Mouse (Mus musculus): ENCODE measurements around the gene Foxn3. TPM values are rescaled to one million over a fixed set of nuclear protein-coding genes. Genes with fewer than 3 reads are reported as not detected.

Gene Foxn3
- polyA plus RNA-seq, 1 experiment from 2014 or later: 110 TPM

DNA sequence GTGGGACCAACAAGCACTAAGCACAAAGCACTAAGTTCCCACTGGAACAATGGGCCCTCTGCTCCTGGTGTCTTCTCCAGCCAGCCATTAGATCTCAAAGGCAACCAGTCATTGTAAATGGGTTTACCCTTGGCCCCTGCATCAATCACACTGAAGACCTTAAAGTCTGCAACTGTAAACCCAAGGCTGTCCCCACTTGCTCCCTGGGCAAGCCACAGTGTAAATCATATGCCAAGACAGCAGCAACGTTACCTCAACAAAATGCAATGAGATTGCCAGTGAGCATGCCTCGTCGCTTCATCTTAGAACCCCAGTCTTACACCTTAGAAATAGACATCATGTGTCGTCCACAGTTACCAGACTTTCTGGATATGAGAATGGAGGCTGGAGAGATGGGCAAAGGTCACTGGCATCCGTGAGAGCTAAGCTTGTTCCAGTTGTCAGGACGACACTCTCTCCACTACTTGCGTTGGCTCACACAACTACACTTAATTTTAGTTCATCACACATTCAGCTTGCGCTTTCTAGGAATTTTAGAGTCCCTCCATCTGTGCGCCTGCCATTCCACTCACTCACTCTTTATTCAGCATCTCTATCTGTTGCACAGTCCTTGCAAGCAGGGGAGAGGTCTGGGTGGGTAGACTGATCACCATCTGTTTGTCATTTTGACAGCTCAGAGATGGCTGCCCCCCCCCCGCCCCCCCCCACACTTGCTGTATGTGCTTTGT, 89.8 kb downstream of the Foxn3 start:
- no peak overlapping the region for H3K9ac ChIP-seq
- no peak overlapping the region for H3K4me2 ChIP-seq
- H3K27ac ChIP-seq: no peak overlapping the region
- no peak for ATAC-seq (ENCODE audit: insufficient number of reproducible peaks, low FRiP score, low TSS enrichment, low read depth)
- peaks cover 8% of the 10 kb centered on the region for H3K4me1 ChIP-seq
- no peak overlapping the region for H3K4me3 ChIP-seq
- H3K9me3 ChIP-seq: no peaks in the 10 kb centered on the region
- 73% methylated on average over 10 of the region's 10 CpGs for WGBS
- no peaks in the 10 kb centered on the region for H3K27me3 ChIP-seq
- H3K36me3 ChIP-seq: no peaks in the 10 kb centered on the region

DNA sequence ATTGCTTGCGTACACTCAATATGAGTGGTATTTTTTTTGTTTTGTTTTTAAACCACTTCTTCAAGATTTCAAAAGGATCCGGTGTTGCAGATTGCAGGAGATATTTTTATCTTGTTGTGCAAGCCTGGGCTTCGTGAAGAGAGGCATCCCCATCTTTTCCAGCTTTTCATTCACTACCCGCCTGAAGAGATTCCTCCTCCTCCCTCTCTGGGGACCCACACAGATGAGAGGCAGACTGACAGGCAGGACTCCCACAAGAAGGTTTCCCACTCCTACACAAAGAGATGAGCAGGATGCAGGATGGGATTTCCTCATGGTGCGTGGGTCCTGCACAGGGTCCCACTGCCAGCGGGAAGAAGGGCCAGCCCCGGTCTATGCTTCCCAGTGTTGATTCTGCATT, 92.0 kb downstream of the Foxn3 start:
- Histone ChIP-seq H3K27ac (no peak overlapping the region), H3K27me3 (no peaks in the 10 kb centered on the region), H3K4me3 (no peak overlapping the region), H3K9me3 (no peaks in the 10 kb centered on the region), H3K4me1 (peaks cover 21% of the 10 kb centered on the region), H3K36me3 (no peaks in the 10 kb centered on the region), H3K9ac (no peak overlapping the region), H3K4me2 (no peak overlapping the region)
- ATAC-seq (ENCODE audit: insufficient number of reproducible peaks, low FRiP score, low TSS enrichment, low read depth): no peak
- WGBS: 87% methylated on average over 7 of the region's 7 CpGs

- Histone ChIP-seq H3K27ac (peak overlapping the region; percentile 47; the same call in 1 of the 2 replicates), H3K9me3 (no peaks in the 10 kb centered on the region), H3K36me3 (no peaks in the 10 kb centered on the region), H3K4me1 (peaks cover 18% of the 10 kb centered on the region), H3K27me3 (no peaks in the 10 kb centered on the region), H3K4me2 (peak overlapping the region; percentile 8; the same call in 1 of the 2 replicates), H3K4me3 (no peak overlapping the region), H3K9ac (no peak overlapping the region)
- ATAC-seq (ENCODE audit: insufficient number of reproducible peaks, low FRiP score, low TSS enrichment, low read depth): peak; percentile 71; the same call in 1 of the 2 replicates
- WGBS: 49% methylated on average over 15 of the region's 15 CpGs
These were observed 95.5 kb downstream of the Foxn3 start for GRCm38 (mm10) chr12:99467884-99468311.

- no peak for ATAC-seq (ENCODE audit: insufficient number of reproducible peaks, low FRiP score, low TSS enrichment, low read depth)
- Histone ChIP-seq H3K27me3 (no peaks in the 10 kb centered on the region), H3K36me3 (no peaks in the 10 kb centered on the region), H3K4me2 (peak overlapping the region; percentile 8; the same call in 1 of the 2 replicates), H3K9ac (no peak overlapping the region), H3K27ac (peak overlapping the region; percentile 47; the same call in 1 of the 2 replicates), H3K9me3 (no peaks in the 10 kb centered on the region), H3K4me1 (peaks cover 18% of the 10 kb centered on the region), H3K4me3 (no peak overlapping the region)
- 65% methylated on average over 12 of the region's 12 CpGs for WGBS
These were observed 96.0 kb downstream of the Foxn3 start for GRCm38 (mm10) chr12:99467256-99467883.

- no peaks in the 10 kb centered on the region for H3K27me3 ChIP-seq
- WGBS: 86% methylated on average over 5 of the region's 5 CpGs
- H3K27ac ChIP-seq: no peak overlapping the region
- H3K9me3 ChIP-seq: no peaks in the 10 kb centered on the region
- H3K36me3 ChIP-seq: no peaks in the 10 kb centered on the region
- H3K4me3 ChIP-seq: no peak overlapping the region
- no peak overlapping the region for H3K4me2 ChIP-seq
- no peak for ATAC-seq (ENCODE audit: insufficient number of reproducible peaks, low FRiP score, low TSS enrichment, low read depth)
- no peak overlapping the region for H3K9ac ChIP-seq
- peaks cover 18% of the 10 kb centered on the region for H3K4me1 ChIP-seq
These were observed 97.0 kb downstream of the Foxn3 start for GRCm38 (mm10) chr12:99466426-99466825.

DNA sequence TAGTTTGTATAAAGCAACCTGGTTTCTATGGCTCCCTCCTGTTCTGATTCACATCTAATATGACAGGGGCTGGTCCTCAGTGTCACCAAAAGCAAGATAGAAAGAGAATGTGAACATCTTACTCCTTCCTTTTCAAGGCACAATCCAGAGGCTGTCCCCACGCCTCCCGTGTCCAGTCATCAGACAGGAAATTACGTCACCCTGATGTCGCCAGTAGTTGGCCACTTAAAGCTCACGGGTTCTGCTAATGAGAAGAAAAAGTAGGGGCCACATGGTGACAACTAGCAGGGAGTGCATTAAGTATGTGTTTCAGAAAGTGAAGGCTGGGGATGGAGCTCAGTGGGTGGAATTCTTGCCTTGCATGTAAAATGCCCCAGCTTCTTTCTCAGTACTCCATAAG, 99.1 kb downstream of the Foxn3 start:
- Histone ChIP-seq H3K36me3 (no peaks in the 10 kb centered on the region), H3K27ac (no peak overlapping the region), H3K4me3 (no peak overlapping the region), H3K4me2 (no peak overlapping the region), H3K4me1 (peaks cover 18% of the 10 kb centered on the region), H3K27me3 (no peaks in the 10 kb centered on the region), H3K9ac (no peak overlapping the region), H3K9me3 (no peaks in the 10 kb centered on the region)
- no peak for ATAC-seq (ENCODE audit: insufficient number of reproducible peaks, low FRiP score, low TSS enrichment, low read depth)
- WGBS: 56% methylated on average over 5 of the region's 5 CpGs

- Histone ChIP-seq H3K27ac (no peak overlapping the region), H3K9ac (no peak overlapping the region), H3K4me3 (no peak overlapping the region), H3K36me3 (no peaks in the 10 kb centered on the region), H3K4me2 (no peak overlapping the region), H3K9me3 (no peaks in the 10 kb centered on the region), H3K4me1 (peaks cover 6% of the 10 kb centered on the region), H3K27me3 (no peaks in the 10 kb centered on the region)
- no peak for ATAC-seq (ENCODE audit: insufficient number of reproducible peaks, low FRiP score, low TSS enrichment, low read depth)
- 93% methylated on average over 1 of the region's 1 CpGs for WGBS
These were observed 100.5 kb downstream of the Foxn3 start for GRCm38 (mm10) chr12:99462846-99463245.

DNA sequence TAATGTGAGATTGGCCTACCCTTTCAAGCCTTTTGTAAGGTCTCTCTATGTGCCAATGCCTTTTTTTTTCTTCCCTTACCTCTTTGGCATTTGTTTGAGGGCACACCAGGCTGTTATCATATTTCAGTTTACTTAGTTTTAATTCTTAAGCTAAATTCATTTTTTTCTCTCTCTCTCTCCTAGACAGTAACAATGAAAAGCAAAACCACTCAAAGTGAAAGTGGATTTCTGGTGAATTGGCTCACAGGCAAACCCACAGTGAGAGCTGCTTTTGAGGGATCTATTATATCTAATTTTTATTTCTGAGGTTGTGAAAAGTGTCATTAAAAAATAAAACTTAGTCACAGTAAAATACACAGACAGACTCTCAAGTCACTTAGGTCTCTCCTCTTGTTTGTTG, 101.1 kb downstream of the Foxn3 start:
- Histone ChIP-seq H3K4me3 (no peak overlapping the region), H3K27me3 (no peaks in the 10 kb centered on the region), H3K27ac (no peak overlapping the region), H3K4me2 (no peak overlapping the region), H3K4me1 (peaks cover under 1% of the 10 kb centered on the region), H3K36me3 (no peaks in the 10 kb centered on the region), H3K9ac (no peak overlapping the region), H3K9me3 (no peaks in the 10 kb centered on the region)
- no peak for ATAC-seq (ENCODE audit: insufficient number of reproducible peaks, low FRiP score, low TSS enrichment, low read depth)

DNA sequence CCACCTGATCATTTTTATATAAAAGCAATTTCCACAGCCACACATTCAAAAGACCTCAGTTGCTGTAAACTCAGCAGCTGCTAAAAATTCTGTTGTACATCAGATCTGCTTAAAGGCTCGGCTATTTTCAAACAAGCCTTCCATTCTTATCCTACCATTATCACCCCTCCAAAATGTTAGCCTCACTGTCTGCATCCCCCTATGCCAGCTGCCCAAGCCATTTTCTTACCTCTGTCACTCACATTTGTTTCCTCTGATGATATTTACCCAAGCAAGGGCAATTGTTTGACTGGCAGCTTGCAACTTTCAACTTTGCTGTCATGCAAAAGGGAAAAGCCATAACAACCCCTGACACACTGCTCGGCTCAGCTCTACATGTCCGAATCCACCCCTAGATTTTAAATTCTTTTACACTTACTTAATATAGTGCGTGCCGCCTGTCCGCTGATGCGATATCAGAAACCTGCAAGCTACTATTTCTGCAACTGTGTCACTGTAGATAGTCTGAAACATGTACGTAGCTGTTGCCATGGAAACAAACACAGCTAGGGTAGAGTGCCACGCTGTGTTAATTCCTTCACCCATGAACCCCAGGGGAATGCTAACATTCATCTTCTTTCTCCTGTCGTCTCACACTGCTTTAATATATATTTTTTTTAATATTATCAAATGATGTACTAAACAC, 105.7 kb downstream of the Foxn3 start:
- Histone ChIP-seq H3K9me3 (no peaks in the 10 kb centered on the region), H3K4me2 (no peak overlapping the region), H3K9ac (no peak overlapping the region), H3K36me3 (no peaks in the 10 kb centered on the region), H3K27ac (no peak overlapping the region), H3K4me3 (no peak overlapping the region), H3K4me1 (peaks cover 5% of the 10 kb centered on the region; the same call in 1 of the 2 replicates), H3K27me3 (no peaks in the 10 kb centered on the region)
- WGBS: 66% methylated on average over 10 of the region's 10 CpGs
- no peak for ATAC-seq (ENCODE audit: insufficient number of reproducible peaks, low FRiP score, low TSS enrichment, low read depth)

DNA sequence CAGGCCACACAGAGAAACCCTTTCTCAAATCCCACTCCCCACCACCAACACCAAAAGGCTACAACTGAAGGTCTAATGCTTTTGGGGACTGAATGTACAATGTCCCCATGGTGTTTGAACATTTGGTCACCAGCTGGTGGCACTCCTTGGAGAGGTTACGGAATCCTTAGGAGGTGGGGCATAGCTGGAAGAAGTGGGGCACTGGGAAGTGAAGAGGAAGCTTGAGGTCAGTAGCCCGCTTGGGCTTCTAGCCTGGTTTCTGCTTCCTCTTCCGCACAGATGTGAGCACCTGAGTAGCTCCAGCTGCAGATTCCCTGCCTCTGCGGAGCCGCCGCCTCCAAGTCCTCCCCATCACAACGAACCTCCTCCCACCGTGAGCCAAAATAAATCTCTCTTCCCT, 107.8 kb downstream of the Foxn3 start:
- ATAC-seq (ENCODE audit: insufficient number of reproducible peaks, low FRiP score, low TSS enrichment, low read depth): no peak
- Histone ChIP-seq H3K27me3 (no peaks in the 10 kb centered on the region), H3K4me1 (peaks cover 5% of the 10 kb centered on the region; the same call in 1 of the 2 replicates), H3K4me3 (no peak overlapping the region), H3K36me3 (no peaks in the 10 kb centered on the region), H3K9ac (no peak overlapping the region), H3K4me2 (no peak overlapping the region), H3K27ac (no peak overlapping the region), H3K9me3 (no peaks in the 10 kb centered on the region)
- WGBS: 92% methylated on average over 8 of the region's 8 CpGs

DNA sequence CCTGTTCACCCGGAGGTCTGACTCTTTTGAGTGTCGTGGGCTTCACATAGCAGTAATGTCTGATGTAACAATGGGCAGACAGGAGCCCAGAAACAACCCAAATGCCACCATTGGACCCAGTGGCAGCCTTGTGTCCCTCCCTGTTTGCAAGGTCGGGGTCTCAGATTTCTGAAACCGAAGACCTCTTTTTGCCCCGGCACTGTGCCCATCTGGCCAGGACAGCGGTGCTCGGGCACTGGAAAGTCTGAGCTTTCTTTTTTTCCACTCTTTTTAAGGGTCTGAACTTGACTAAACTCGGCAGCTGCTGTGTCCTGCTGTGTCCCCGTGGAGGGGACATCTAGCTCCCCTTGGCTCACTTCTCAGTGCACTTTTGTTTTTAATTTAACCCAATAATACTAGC, 109.0 kb downstream of the Foxn3 start:
- peak; percentile 48; the same call in 1 of the 2 replicates for ATAC-seq (ENCODE audit: insufficient number of reproducible peaks, low FRiP score, low TSS enrichment, low read depth)
- Histone ChIP-seq H3K9ac (no peak overlapping the region), H3K27ac (peak overlapping the region; percentile 52), H3K9me3 (no peaks in the 10 kb centered on the region), H3K4me2 (no peak overlapping the region), H3K4me3 (no peak overlapping the region), H3K4me1 (peaks cover 5% of the 10 kb centered on the region; the same call in 1 of the 2 replicates), H3K36me3 (no peaks in the 10 kb centered on the region), H3K27me3 (no peaks in the 10 kb centered on the region)
- 37% methylated on average over 9 of the region's 9 CpGs for WGBS

DNA sequence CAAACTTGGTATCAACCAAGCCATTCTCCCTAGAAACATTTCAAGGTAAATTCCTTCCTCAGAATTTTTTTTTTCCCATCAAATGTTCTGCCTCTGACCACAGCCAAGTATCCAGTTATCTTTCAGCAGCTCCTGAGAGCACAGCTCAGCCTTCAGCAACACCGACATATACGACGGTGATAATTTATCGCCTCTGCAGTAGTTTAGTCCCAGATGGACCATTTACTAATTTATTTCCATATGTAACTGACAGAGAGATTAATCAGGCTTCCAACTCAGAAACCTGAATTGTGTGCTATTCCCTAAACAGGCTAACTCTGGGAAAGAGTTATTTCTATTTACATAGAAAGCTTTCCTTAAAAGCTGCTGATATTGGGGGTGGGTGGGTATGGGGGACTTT, 109.6 kb downstream of the Foxn3 start:
- no peak overlapping the region for H3K4me2 ChIP-seq
- WGBS: 46% methylated on average over 4 of the region's 4 CpGs
- no peaks in the 10 kb centered on the region for H3K9me3 ChIP-seq
- H3K27me3 ChIP-seq: no peaks in the 10 kb centered on the region
- no peak overlapping the region for H3K27ac ChIP-seq
- H3K36me3 ChIP-seq: no peaks in the 10 kb centered on the region
- H3K4me1 ChIP-seq: peaks cover 5% of the 10 kb centered on the region; the same call in 1 of the 2 replicates
- no peak overlapping the region for H3K9ac ChIP-seq
- ATAC-seq (ENCODE audit: insufficient number of reproducible peaks, low FRiP score, low TSS enrichment, low read depth): no peak
- no peak overlapping the region for H3K4me3 ChIP-seq

Data from limb, embryonic 15.5 days (tissue).